Mouse (Mus musculus) embryonic facial prominence, embryonic 11.5 days (tissue): ENCODE data around the gene Pagr1a. TPM values are rescaled to one million over a fixed set of nuclear protein-coding genes. Genes with fewer than 3 reads are reported as not detected.

Source experiments
- ATAC-seq: fragments of 200-750 bp; cut with Nextera tagmentation; replicated peaks from 2 replicates; pipeline ENCODE4 v1.8.0; 2017; ENCODE audit warnings: low read depth; ENCODE audit not compliant: insufficient number of reproducible peaks, low FRiP score, low TSS enrichment
- DNase-seq: peaks from one replicate; pipeline ENCODE4 v3.0.0-alpha.2; 2015; ENCODE audit warnings: low spot score
- H3K27ac ChIP-seq: fragments of 300-500 bp; sonication (generic); replicated peaks from 2 replicates; pipeline ENCODE4 v1.5.1; 2014; ENCODE audit warnings: mild to moderate bottlenecking, low read depth, low read length, control low read depth
- H3K27me3 ChIP-seq: fragments of 300-500 bp; sonication (generic); 2 replicates; pipeline ENCODE4 v1.6.1; 2014; ENCODE audit warnings: mild to moderate bottlenecking, low read length, moderate library complexity, mixed read lengths; ENCODE audit not compliant: control insufficient read depth, insufficient read depth
- H3K36me3 ChIP-seq: fragments of 300-500 bp; sonication (generic); replicated peaks from 2 replicates; pipeline ENCODE4 v1.6.1; 2014; ENCODE audit warnings: low read depth, mild to moderate bottlenecking, low read length, moderate library complexity, mixed read lengths; ENCODE audit not compliant: control insufficient read depth, insufficient read depth
- H3K4me1 ChIP-seq: fragments of 300-500 bp; sonication (generic); 2 replicates; pipeline ENCODE4 v1.6.1; 2014; ENCODE audit warnings: low read length, mixed read lengths; ENCODE audit not compliant: control insufficient read depth, insufficient read depth
- H3K4me2 ChIP-seq: fragments of 300-500 bp; sonication (generic); 2 replicates; pipeline ENCODE4 v1.6.1; 2014; ENCODE audit warnings: low read depth, mild to moderate bottlenecking, control low read depth, low read length, moderate library complexity
- H3K4me3 ChIP-seq: fragments of 300-500 bp; sonication (generic); 2 replicates; pipeline ENCODE4 v1.5.1; 2014; ENCODE audit warnings: low read depth, low read length, control low read depth
- H3K9ac ChIP-seq: fragments of 300-500 bp; sonication (generic); replicated peaks from 2 replicates; pipeline ENCODE4 v1.6.1; 2014; ENCODE audit warnings: mild to moderate bottlenecking, control low read depth, low read length
- H3K9me3 ChIP-seq: fragments of 300-500 bp; sonication (generic); replicated peaks from 2 replicates; pipeline ENCODE4 v1.6.1; 2016; ENCODE audit warnings: mild to moderate bottlenecking, low read length, inconsistent platforms, mixed read lengths; ENCODE audit not compliant: control insufficient read depth
- WGBS: fragments of 180-500 bp; shearing (Covaris S2); extraction: QIAGEN DNeasy Blood & Tissue Kit; methylation state at CpG from one replicate; pipeline ENCODE4 v1.1.7; 2014; 5-methylcytosine and 5-hydroxymethylcytosine counted together
- polyA plus RNA-seq: library from polyadenylated mRNA; unstranded; fragments of >200 nt; fragmentation: Nextera tagmentation; extraction: Ambion mirVana; gene quantifications from 2 replicates; pipeline ENCODE4 v1.2.1, GENCODE M21; 2014

The Pagr1a gene
- polyA plus RNA-seq, 1 experiment from 2014 or later, result 75.3 TPM

DNA sequence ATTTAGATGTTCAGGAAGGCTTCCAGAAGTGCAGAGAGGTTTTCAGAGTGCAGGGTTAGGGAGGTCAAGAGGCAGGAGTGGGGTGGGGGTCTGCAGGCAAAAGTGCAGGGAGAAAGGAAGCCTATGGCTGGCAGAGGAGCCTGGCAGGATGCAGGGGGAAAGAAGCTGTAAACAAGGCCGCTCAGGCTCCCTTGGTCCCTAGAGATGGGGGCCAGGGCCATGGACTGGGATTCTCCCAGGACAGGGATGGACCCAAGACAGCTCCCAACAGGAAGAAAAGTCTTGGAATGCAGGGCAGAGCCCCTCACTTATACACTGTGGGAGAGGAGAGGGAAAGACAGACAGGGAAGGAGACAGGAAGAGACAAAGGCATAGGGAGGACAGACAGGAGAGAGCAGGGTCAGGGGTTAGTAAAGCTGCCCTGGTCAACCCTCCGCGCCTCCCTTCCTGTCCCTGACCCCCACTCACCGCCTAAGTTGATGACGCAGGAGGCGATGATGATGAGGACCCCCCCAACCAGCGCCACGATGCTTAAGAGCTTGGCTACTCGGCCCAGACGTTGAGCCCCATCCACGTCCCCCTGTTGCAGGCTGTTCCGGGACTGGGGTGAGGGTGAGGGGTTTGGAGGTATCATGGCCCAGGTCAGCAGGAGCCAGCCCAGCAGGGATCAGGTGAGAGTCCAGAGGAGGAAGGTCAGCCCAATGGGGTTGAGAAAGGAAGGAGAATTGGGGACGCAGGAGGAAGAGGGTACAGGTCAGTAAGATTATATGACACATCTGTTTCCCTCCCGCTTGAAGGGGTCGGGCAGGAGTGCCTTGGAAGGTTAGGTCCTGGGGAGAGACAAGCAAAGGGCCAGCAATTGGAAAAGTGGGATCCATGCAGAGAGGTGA is 1.5 kb upstream of the Pagr1a start:
- ATAC-seq (no peak), DNase-seq (no peak)
- no peaks in the 10 kb centered on the region for H3K27me3 ChIP-seq
- 69% methylated on average over 15 of the region's 15 CpGs for WGBS
- no peak overlapping the region for H3K4me2 ChIP-seq
- peak overlapping the region; percentile 74 for H3K9ac ChIP-seq
- H3K4me3 ChIP-seq, result no peak overlapping the region
- H3K4me1 ChIP-seq, result peaks cover 22% of the 10 kb centered on the region
- H3K36me3 ChIP-seq, result peaks cover 4% of the 10 kb centered on the region
- H3K27ac ChIP-seq, result no peak overlapping the region
- H3K9me3 ChIP-seq, result no peaks in the 10 kb centered on the region

DNA sequence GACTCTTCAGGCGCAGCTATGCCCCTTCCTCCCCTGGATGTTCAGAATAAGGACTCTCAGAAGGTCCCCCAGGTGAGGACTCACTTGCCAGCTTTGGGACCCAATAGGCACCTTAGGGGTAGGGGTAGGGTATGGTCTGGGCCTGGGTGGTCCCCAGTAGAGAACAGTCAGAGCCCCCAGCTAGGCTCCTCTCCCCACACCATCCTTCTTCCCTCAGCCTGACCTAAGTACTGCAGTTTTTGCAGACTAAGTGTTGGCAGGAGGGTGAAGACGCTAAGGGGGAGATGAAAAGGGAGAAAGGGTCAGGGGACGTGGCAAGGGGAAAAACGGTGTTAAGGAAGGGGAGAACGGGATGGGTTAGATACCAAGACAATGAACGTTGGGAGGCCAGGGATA is 796 bp upstream of the Pagr1a start:
- Histone ChIP-seq H3K9me3 (no peaks in the 10 kb centered on the region), H3K4me1 (peaks cover 15% of the 10 kb centered on the region), H3K4me3 (no peak overlapping the region), H3K9ac (peak overlapping the region; percentile 29), H3K27ac (no peak overlapping the region; the same call in 1 of the 2 replicates), H3K27me3 (no peaks in the 10 kb centered on the region), H3K4me2 (no peak overlapping the region), H3K36me3 (peaks cover 4% of the 10 kb centered on the region)
- WGBS, result 59% methylated on average over 6 of the region's 6 CpGs
- ATAC-seq (no peak), DNase-seq (no peak)

DNA sequence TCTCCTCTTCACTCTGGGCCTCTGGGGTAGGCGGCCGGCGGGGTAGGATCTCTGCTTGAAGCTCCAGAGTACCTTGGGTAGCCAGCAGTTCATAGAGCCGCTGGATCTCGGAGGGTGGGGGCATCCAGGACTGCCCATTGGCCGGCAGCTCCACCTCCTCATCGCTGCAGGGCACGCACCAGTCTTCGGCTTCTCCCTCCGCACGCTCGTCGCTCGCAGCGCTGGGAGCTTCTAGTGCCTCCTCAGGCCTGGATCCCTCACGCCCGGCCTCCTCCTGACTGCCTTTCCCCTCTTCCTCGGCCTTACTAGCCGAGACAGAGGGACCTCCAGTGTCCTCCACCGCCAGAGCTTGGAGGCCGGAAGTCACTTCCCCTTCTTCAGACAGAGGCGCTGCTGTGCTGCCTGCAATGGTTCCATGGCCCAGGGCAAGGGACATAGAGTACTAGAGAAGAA is 640 bp downstream of the Pagr1a start:
- DNase-seq (no peak), ATAC-seq (peak; percentile 32)
- H3K36me3 ChIP-seq, result peaks cover 4% of the 10 kb centered on the region
- WGBS, result 0% methylated on average over 22 of the region's 22 CpGs
- peak overlapping the region; percentile 66 for H3K4me3 ChIP-seq
- H3K9ac ChIP-seq, result peak overlapping the region; percentile 87
- peak overlapping the region; percentile 88 for H3K27ac ChIP-seq
- H3K4me1 ChIP-seq, result peaks cover 13% of the 10 kb centered on the region
- no peaks in the 10 kb centered on the region for H3K27me3 ChIP-seq
- no peaks in the 10 kb centered on the region for H3K9me3 ChIP-seq
- peak overlapping the region; percentile 85 for H3K4me2 ChIP-seq

DNA sequence TGATC is 869 bp downstream of the Pagr1a start, which contains the start of gene Pagr1b:
Gene Pagr1b (minus strand): TSS at position 4 of the 5 bp plus-strand sequence.
- no peak for DNase-seq
- no peaks in the 10 kb centered on the region for H3K27me3 ChIP-seq
- H3K4me1 ChIP-seq, result peaks cover 13% of the 10 kb centered on the region
- peak within 1 kb of the TSS; percentile 87 for H3K9ac ChIP-seq
- no peaks in the 10 kb centered on the region for H3K9me3 ChIP-seq
- H3K4me2 ChIP-seq, result peak within 1 kb of the TSS; percentile 85
- H3K36me3 ChIP-seq, result peaks cover 4% of the 10 kb centered on the region
- no peak for ATAC-seq
- H3K27ac ChIP-seq, result peak within 1 kb of the TSS; percentile 88
- peak within 1 kb of the TSS; percentile 66 for H3K4me3 ChIP-seq

DNA sequence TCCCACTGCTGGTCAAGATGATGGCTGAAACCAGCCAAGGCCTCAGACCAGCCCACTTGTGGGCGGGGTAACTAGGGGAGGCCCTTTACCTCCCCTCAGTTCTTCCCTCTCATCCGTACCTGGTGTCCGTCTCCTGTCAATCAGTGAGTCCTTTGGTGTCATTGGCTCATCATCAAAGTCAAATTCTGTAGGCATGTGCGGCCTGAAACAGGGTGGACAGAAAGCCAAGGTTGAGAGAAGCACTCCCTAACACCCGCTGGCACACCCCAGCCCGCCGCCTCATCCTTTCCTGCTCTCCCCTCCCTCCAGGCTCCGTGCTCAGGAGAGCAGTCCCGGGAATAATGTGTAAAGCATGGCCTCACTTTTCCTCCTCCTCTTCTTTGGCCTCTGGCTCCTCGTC is 1.1 kb downstream of the Pagr1a start:
- Histone ChIP-seq H3K9me3 (no peaks in the 10 kb centered on the region), H3K27me3 (no peaks in the 10 kb centered on the region), H3K27ac (peak overlapping the region; percentile 88), H3K9ac (peak overlapping the region; percentile 87), H3K36me3 (peaks cover 4% of the 10 kb centered on the region), H3K4me3 (peak overlapping the region; percentile 66), H3K4me2 (peak overlapping the region; percentile 85), H3K4me1 (peaks cover 13% of the 10 kb centered on the region)
- DNase-seq (peak; percentile 61), ATAC-seq (peak; percentile 15; the same call in 1 of the 2 replicates)
- WGBS, result 2% methylated on average over 10 of the region's 10 CpGs

DNA sequence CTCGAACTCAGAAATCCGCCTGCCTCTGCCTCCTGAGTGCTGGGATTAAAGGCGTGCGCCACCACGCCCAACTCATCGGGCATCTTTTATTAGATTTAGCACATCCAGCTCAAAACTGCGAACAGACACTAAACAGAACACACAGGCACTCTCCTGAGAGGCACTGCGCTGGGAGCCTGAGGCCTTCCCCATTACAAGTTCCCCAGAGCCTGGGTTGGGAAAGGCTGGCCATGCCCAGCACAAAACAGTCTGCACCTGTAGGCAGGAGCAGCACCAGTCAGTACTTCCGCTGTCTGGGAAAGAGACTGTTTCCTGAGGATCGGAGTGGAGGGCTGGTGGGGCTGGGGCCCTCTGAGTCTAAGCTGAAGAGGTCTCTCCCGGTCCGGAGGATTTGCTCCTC is 2.2 kb downstream of the Pagr1a start:
- H3K36me3 ChIP-seq, result peaks cover 4% of the 10 kb centered on the region
- ATAC-seq (no peak), DNase-seq (no peak)
- no peaks in the 10 kb centered on the region for H3K27me3 ChIP-seq
- whole genome bisulfite sequencing, result 92% methylated on average over 12 of the region's 12 CpGs
- peak overlapping the region; percentile 22; the same call in 1 of the 2 replicates for H3K9ac ChIP-seq
- no peak overlapping the region for H3K4me3 ChIP-seq
- H3K4me2 ChIP-seq, result peak overlapping the region; percentile 85; the same call in 1 of the 2 replicates
- peaks cover 11% of the 10 kb centered on the region for H3K4me1 ChIP-seq
- no peaks in the 10 kb centered on the region for H3K9me3 ChIP-seq
- H3K27ac ChIP-seq, result no peak overlapping the region

DNA sequence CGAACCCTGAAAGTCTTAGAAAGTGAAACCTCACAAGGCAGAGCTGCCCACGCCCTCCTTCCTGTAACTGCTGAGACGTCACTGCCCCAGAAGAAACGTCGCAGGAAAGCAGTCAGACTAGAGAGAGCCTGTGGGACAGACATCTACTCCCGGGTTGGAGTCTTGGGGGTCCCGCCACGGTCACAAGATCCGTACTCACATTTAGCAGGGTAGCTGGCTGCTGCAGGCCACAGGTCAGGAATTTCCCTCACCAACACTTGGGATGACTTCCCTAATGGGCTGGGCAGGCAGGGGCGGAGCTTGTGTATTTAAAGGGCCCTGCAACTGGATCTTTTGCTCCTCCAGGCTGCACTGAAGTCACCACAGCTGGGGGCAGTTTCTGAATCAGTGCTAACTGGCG is 2.8 kb downstream of the Pagr1a start, which contains the start of gene Mvp:
Gene Mvp (minus strand): TSS at position 302 of the 400 bp plus-strand sequence.
- peaks cover 4% of the 10 kb centered on the region for H3K36me3 ChIP-seq
- H3K27me3 ChIP-seq, result no peaks in the 10 kb centered on the region
- H3K27ac ChIP-seq, result no peak within 1 kb of the TSS
- H3K4me3 ChIP-seq, result peak within 1 kb of the TSS; percentile 18
- H3K4me1 ChIP-seq, result peaks cover 11% of the 10 kb centered on the region; the same call in 1 of the 2 replicates
- DNase-seq, result peak; percentile 54
- ATAC-seq, result no peak
- 45% methylated on average over 11 of the region's 11 CpGs for WGBS
- H3K4me2 ChIP-seq, result peak within 1 kb of the TSS; percentile 85
- peak within 1 kb of the TSS; percentile 41 for H3K9ac ChIP-seq
- no peaks in the 10 kb centered on the region for H3K9me3 ChIP-seq

DNA sequence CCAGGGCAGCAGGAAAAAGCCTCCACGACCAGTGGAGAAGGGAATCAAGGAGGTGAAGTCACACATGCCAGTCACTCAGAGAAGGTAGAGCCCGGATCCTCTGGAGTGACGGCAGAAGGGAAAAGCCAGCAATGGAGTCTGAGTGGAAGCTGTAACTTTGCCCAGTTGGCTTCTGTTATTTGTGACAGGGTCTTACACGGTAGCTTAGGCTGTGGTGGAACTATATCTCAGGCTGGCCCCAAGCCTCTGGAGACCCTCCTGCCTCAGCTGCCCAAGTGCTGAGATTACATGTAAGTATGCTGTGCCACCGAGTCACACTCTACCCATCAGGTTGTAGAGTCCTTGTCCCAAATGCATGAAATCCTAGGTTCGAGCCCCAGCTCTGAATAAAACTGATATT is 3.8 kb downstream of the Pagr1a start:
- Histone ChIP-seq H3K4me2 (no peak overlapping the region), H3K4me1 (peaks cover 11% of the 10 kb centered on the region; the same call in 1 of the 2 replicates), H3K4me3 (no peak overlapping the region), H3K27me3 (no peaks in the 10 kb centered on the region), H3K27ac (no peak overlapping the region), H3K9me3 (no peaks in the 10 kb centered on the region), H3K9ac (no peak overlapping the region), H3K36me3 (peaks cover 4% of the 10 kb centered on the region)
- ATAC-seq, result no peak
- WGBS, result 97% methylated on average over 6 of the region's 6 CpGs
- no peak for DNase-seq
